Mouse (Mus musculus): ENCODE results near the gene Olig1.

GRCm38 (mm10) chr16:91303776-91304709 lies 34.5 kb downstream of the Olig1 start:
- TF ChIP-seq POLR2A (IDR thresholded peaks at IDR 0.05; ENCODE audit: borderline replicate concordance, extremely low read depth, insufficient read depth, insufficient read length, poor library complexity, severe bottlenecking) (no peak), CTCF (IDR thresholded peaks at IDR 0.05; ENCODE audit: borderline replicate concordance, extremely low read depth, insufficient read depth, insufficient read length) (no peak)

All from brain, embryonic 14.5 days (tissue).